Mouse (Mus musculus) hindbrain, embryonic 14.5 days (tissue): ENCODE data around the gene Mmp19. TPM values are rescaled to one million over a fixed set of nuclear protein-coding genes. Genes with fewer than 3 reads are reported as not detected.
A peak's percentile ranks its signal among the peaks of the same experiment; 100 is the strongest.

Source experiments
- ATAC-seq: fragments of 200-750 bp; cut with Nextera tagmentation; 2 replicates; pipeline ENCODE4 v1.8.0; 2017; ENCODE audit warnings: moderate number of reproducible peaks, mild to moderate bottlenecking, moderate TSS enrichment, moderate library complexity; ENCODE audit not compliant: low FRiP score
- DNase-seq: peaks from one replicate; pipeline ENCODE4 v3.0.0-alpha.2; 2015; ENCODE audit warnings: low spot score
- H3K27ac ChIP-seq: fragments of 300-500 bp; sonication (generic); 2 replicates; pipeline ENCODE4 v1.5.1; 2014; ENCODE audit warnings: mild to moderate bottlenecking, moderate library complexity
- H3K27me3 ChIP-seq: fragments of 300-500 bp; sonication (generic); 2 replicates; pipeline ENCODE4 v1.6.1; 2014; ENCODE audit warnings: mild to moderate bottlenecking, low read length, mixed read lengths; ENCODE audit not compliant: control insufficient read depth, insufficient read depth
- H3K36me3 ChIP-seq: fragments of 300-500 bp; sonication (generic); replicated peaks from 2 replicates; pipeline ENCODE4 v1.6.1; 2014; ENCODE audit not compliant: control insufficient read depth, insufficient read depth
- H3K4me1 ChIP-seq: fragments of 300-500 bp; sonication (generic); replicated peaks from 2 replicates; pipeline ENCODE4 v1.6.1; 2014; ENCODE audit warnings: antibody characterized with exemption, low read length, mixed read lengths; ENCODE audit not compliant: control insufficient read depth, insufficient read depth
- H3K4me2 ChIP-seq: fragments of 300-500 bp; sonication (generic); replicated peaks from 2 replicates; pipeline ENCODE4 v1.6.1; 2014; ENCODE audit warnings: mild to moderate bottlenecking, moderate library complexity
- H3K4me3 ChIP-seq: fragments of 300-500 bp; sonication (generic); replicated peaks from 2 replicates; pipeline ENCODE4 v1.5.1; 2014; ENCODE audit warnings: mild to moderate bottlenecking, low read length
- H3K9ac ChIP-seq: fragments of 300-500 bp; sonication (generic); 2 replicates; pipeline ENCODE4 v1.6.1; 2014
- H3K9me3 ChIP-seq: fragments of 300-500 bp; sonication (generic); 2 replicates; pipeline ENCODE4 v1.6.1; 2016; ENCODE audit warnings: low read length; ENCODE audit not compliant: control insufficient read depth
- WGBS: fragments of 180-500 bp; shearing (Covaris S2); extraction: QIAGEN DNeasy Blood & Tissue Kit; methylation state at CpG from one replicate; pipeline ENCODE4 v1.1.7; 2014; 5-methylcytosine and 5-hydroxymethylcytosine counted together
- polyA plus RNA-seq: library from polyadenylated mRNA; unstranded; fragments of >200 nt; fragmentation: Nextera tagmentation; extraction: Ambion mirVana; gene quantifications from 2 replicates; pipeline ENCODE4 v1.2.1, GENCODE M21; 2014

Mmp19 gene
- polyA plus RNA-seq, 1 experiment from 2014 or later, result 0.80 TPM

DNA sequence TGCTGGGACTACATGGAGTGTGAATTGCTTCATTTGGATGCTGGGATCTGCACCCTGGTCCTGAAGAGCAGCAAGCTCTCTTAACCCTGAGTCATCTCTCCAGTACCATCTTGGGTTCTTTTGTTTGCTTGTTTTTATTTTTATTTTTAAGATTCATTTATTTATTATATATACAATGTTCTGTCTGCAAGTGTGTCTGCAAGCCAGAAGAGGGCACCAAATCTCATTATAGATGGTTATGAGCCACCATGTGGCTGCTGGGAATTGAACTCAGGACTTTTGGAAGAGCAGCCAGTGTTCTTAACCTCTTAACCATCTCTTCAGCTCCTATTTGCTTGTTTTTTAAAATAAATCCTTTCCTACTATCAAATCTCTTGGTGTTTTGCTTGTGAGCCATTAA, 46.7 kb downstream of the Mmp19 start:
- Histone ChIP-seq H3K27me3 (no peaks in the 10 kb centered on the region), H3K4me3 (no peak overlapping the region), H3K4me1 (no peaks in the 10 kb centered on the region), H3K27ac (no peak overlapping the region), H3K9me3 (no peaks in the 10 kb centered on the region), H3K9ac (no peak overlapping the region), H3K4me2 (no peak overlapping the region), H3K36me3 (peaks cover 86% of the 10 kb centered on the region)
- ATAC-seq (no peak), DNase-seq (no peak)

DNA sequence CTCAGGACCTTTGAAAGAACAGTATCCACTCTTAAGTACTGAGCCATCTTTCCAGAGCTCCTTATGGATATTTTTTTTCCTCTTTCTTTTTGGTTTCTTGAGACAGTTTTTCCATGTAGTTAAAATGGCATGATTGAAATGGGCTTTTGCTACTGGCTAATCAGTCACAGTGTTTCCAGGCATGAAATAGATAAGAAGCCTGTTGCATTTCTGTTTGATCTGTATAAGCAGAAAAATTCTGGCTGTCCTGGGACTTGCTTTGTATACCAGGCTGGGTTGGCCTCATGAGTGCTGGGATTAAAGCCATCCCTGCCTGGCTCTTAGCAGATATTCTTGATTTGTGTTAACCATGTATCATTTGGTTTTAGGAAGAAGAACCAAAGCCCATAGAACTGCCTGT, 48.7 kb downstream of the Mmp19 start:
- Histone ChIP-seq H3K4me3 (no peak overlapping the region), H3K27ac (no peak overlapping the region), H3K9me3 (no peaks in the 10 kb centered on the region), H3K27me3 (no peaks in the 10 kb centered on the region), H3K4me1 (no peaks in the 10 kb centered on the region), H3K9ac (no peak overlapping the region), H3K36me3 (peaks cover 87% of the 10 kb centered on the region), H3K4me2 (no peak overlapping the region)
- ATAC-seq (no peak), DNase-seq (no peak)

- H3K9me3 ChIP-seq, result no peaks in the 10 kb centered on the region
- H3K9ac ChIP-seq, result no peak overlapping the region
- no peak overlapping the region for H3K27ac ChIP-seq
- ATAC-seq (no peak), DNase-seq (no peak)
- no peaks in the 10 kb centered on the region for H3K27me3 ChIP-seq
- H3K4me2 ChIP-seq, result no peak overlapping the region
- peaks cover 84% of the 10 kb centered on the region for H3K36me3 ChIP-seq
- H3K4me1 ChIP-seq, result no peaks in the 10 kb centered on the region
- no peak overlapping the region for H3K4me3 ChIP-seq
Measured at GRCm38 (mm10) chr10:128840612-128841011, 49.9 kb downstream of the Mmp19 start.

GRCm38 (mm10) chr10:128843260-128843659, 52.5 kb downstream of the Mmp19 start:
- Histone ChIP-seq H3K27me3 (no peaks in the 10 kb centered on the region), H3K9me3 (no peaks in the 10 kb centered on the region), H3K4me1 (no peaks in the 10 kb centered on the region), H3K4me3 (no peak overlapping the region), H3K4me2 (no peak overlapping the region), H3K36me3 (peaks cover 84% of the 10 kb centered on the region), H3K9ac (no peak overlapping the region), H3K27ac (no peak overlapping the region)
- DNase-seq (no peak), ATAC-seq (no peak)
- 97% methylated on average over 5 of the region's 5 CpGs for WGBS

GRCm38 (mm10) chr10:128845516-128845915, 54.8 kb downstream of the Mmp19 start:
- H3K36me3 ChIP-seq, result peaks cover 83% of the 10 kb centered on the region

GRCm38 (mm10) chr10:128846664-128847063, 56.0 kb downstream of the Mmp19 start:
- Histone ChIP-seq H3K27me3 (no peaks in the 10 kb centered on the region), H3K4me2 (no peak overlapping the region), H3K4me3 (no peak overlapping the region), H3K27ac (no peak overlapping the region), H3K9me3 (no peaks in the 10 kb centered on the region), H3K9ac (no peak overlapping the region), H3K4me1 (no peaks in the 10 kb centered on the region), H3K36me3 (peaks cover 80% of the 10 kb centered on the region)
- 96% methylated on average over 4 of the region's 4 CpGs for WGBS
- ATAC-seq (no peak), DNase-seq (no peak)

More at GRCm38 (mm10) chr10:128845516-128845915, 54.8 kb downstream of the Mmp19 start:
- WGBS, result 73% methylated on average over 2 of the region's 2 CpGs
- no peak overlapping the region for H3K4me2 ChIP-seq
- no peak overlapping the region for H3K27ac ChIP-seq
- no peaks in the 10 kb centered on the region for H3K9me3 ChIP-seq
- no peak overlapping the region for H3K9ac ChIP-seq
- H3K4me3 ChIP-seq, result no peak overlapping the region
- ATAC-seq (no peak), DNase-seq (peak; percentile 69)
- no peaks in the 10 kb centered on the region for H3K27me3 ChIP-seq
- no peaks in the 10 kb centered on the region for H3K4me1 ChIP-seq

DNA sequence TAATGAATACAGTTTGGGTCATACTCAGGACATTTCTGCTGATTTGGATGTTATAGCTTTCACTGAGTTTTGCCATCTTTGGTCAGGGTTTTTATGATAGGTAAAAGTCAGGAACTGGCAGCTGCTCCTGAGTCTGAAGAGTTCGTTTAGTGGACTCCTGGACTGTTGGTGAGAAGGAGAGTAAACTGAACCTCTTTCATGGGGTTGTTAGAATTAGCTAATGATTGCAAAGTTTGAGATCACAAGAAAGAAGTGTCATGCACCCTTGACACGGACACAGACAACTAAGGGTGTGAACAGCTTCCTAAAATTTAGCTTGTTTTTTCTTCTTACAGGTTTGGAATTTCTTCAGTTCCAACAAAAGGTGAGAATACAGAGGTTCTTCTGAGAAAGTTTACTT, 57.7 kb downstream of the Mmp19 start:
- 84% methylated on average over 2 of the region's 2 CpGs for WGBS
- no peak overlapping the region for H3K9ac ChIP-seq
- H3K27ac ChIP-seq, result no peak overlapping the region
- peaks cover 74% of the 10 kb centered on the region for H3K36me3 ChIP-seq
- no peak for DNase-seq
- ATAC-seq, result no peak
- no peaks in the 10 kb centered on the region for H3K4me1 ChIP-seq
- H3K4me3 ChIP-seq, result no peak overlapping the region
- H3K9me3 ChIP-seq, result no peaks in the 10 kb centered on the region
- H3K27me3 ChIP-seq, result no peaks in the 10 kb centered on the region
- H3K4me2 ChIP-seq, result no peak overlapping the region

- Histone ChIP-seq H3K27me3 (no peaks in the 10 kb centered on the region), H3K9me3 (no peaks in the 10 kb centered on the region), H3K9ac (no peak overlapping the region), H3K36me3 (peaks cover 69% of the 10 kb centered on the region), H3K4me3 (no peak overlapping the region), H3K27ac (no peak overlapping the region), H3K4me2 (no peak overlapping the region), H3K4me1 (no peaks in the 10 kb centered on the region)
- 77% methylated on average over 3 of the region's 3 CpGs for WGBS
- DNase-seq, result no peak
- ATAC-seq, result no peak
Measured at GRCm38 (mm10) chr10:128850339-128850738, 59.6 kb downstream of the Mmp19 start.

Other genes with a start within 250 kb of the Mmp19 start
- 14.5 and 16.3 TPM in 2 replicates for gene Zc3h10, start 243.1 kb upstream of the Mmp19 start, polyA plus RNA-seq
- gene Rpl41, start 241.6 kb upstream of the Mmp19 start, polyA plus RNA-seq, result 2,254 and 2,846 TPM in 2 replicates
- 129 and 149 TPM in 2 replicates for gene Pa2g4, start 224.9 kb upstream of the Mmp19 start, polyA plus RNA-seq
- 1.5 and 1.8 TPM in 2 replicates for gene Erbb3, start 201.3 kb upstream of the Mmp19 start, polyA plus RNA-seq
- 450 and 573 TPM in 2 replicates for gene Rps26, start 164.2 kb upstream of the Mmp19 start, polyA plus RNA-seq
- gene Ikzf4, start 144.9 kb upstream of the Mmp19 start, polyA plus RNA-seq, result 17.2 and 18.1 TPM in 2 replicates
- gene Suox, start 116.8 kb upstream of the Mmp19 start, polyA plus RNA-seq, result 11.5 and 12.7 TPM in 2 replicates
- 95.6 and 109 TPM in 2 replicates for gene Rab5b, start 94.6 kb upstream of the Mmp19 start, polyA plus RNA-seq
- gene Pmel, start 86.7 kb upstream of the Mmp19 start, polyA plus RNA-seq, result 0.79 and 0.85 TPM in 2 replicates
- 17.1 and 21.0 TPM in 2 replicates for gene Cdk2, start 85.9 kb upstream of the Mmp19 start, polyA plus RNA-seq
- 6.9 and 7.7 TPM in 2 replicates for gene Dgka, start 46.1 kb upstream of the Mmp19 start, polyA plus RNA-seq
- 38.6 and 42.0 TPM in 2 replicates for gene Pym1, start 43.0 kb upstream of the Mmp19 start, polyA plus RNA-seq
- gene Dnajc14, start 13.2 kb downstream of the Mmp19 start, polyA plus RNA-seq, result 34.6 and 35.1 TPM in 2 replicates
- 13.3 and 14.8 TPM in 2 replicates for gene Tmem198b, start 13.5 kb downstream of the Mmp19 start, polyA plus RNA-seq
- gene Sarnp, start 26.4 kb downstream of the Mmp19 start, polyA plus RNA-seq, result 137 and 139 TPM in 2 replicates
- 27.8 and 28.4 TPM in 2 replicates for gene Ormdl2, start 30.7 kb downstream of the Mmp19 start, polyA plus RNA-seq
- 5.9 and 6.7 TPM in 2 replicates for gene Gdf11, start 100.8 kb downstream of the Mmp19 start, polyA plus RNA-seq
- gene Cd63, start 110.1 kb downstream of the Mmp19 start, polyA plus RNA-seq, result 215 and 239 TPM in 2 replicates
- 17.6 and 20.4 TPM in 2 replicates for gene Rdh5, start 132.0 kb downstream of the Mmp19 start, polyA plus RNA-seq
- gene Bloc1s1, start 133.1 kb downstream of the Mmp19 start, polyA plus RNA-seq, result 228 and 269 TPM in 2 replicates
- 6.2 and 7.2 TPM in 2 replicates for gene Itga7, start 142.9 kb downstream of the Mmp19 start, polyA plus RNA-seq
- not detected in 2 replicates for gene Mettl7b, start 170.1 kb downstream of the Mmp19 start, polyA plus RNA-seq
- not detected in 2 replicates for gene Olfr9, start 198.5 kb downstream of the Mmp19 start, polyA plus RNA-seq
- gene Olfr763, start 219.9 kb downstream of the Mmp19 start, polyA plus RNA-seq, result not detected in 2 replicates
- gene Olfr764-ps1, start 249.0 kb downstream of the Mmp19 start, polyA plus RNA-seq, result not detected in 2 replicates